Mouse (Mus musculus) stomach, postnatal 0 days (tissue): ENCODE data around the gene Dgki. TPM values are rescaled to one million over a fixed set of nuclear protein-coding genes. Genes with fewer than 3 reads are reported as not detected.
A peak's percentile ranks its signal among the peaks of the same experiment; 100 is the strongest.

Source experiments
- ATAC-seq: fragments of 200-750 bp; cut with Nextera tagmentation; 2 replicates; pipeline ENCODE4 v1.8.0; 2017; ENCODE audit not compliant: low FRiP score, low TSS enrichment
- DNase-seq: peaks from one replicate; pipeline ENCODE4 v3.0.0-alpha.2; 2016; ENCODE audit warnings: low spot score
- H3K27ac ChIP-seq: fragments of 300-500 bp; sonication (generic); replicated peaks from 2 replicates; pipeline ENCODE4 v1.5.1; 2014; ENCODE audit warnings: mild to moderate bottlenecking, control low read depth
- H3K27me3 ChIP-seq: fragments of 300-500 bp; sonication (generic); 2 replicates; pipeline ENCODE4 v1.6.1; 2014; ENCODE audit warnings: low read length; ENCODE audit not compliant: control insufficient read depth, insufficient read depth
- H3K36me3 ChIP-seq: fragments of 300-500 bp; sonication (generic); 2 replicates; pipeline ENCODE4 v1.6.1; 2014; ENCODE audit warnings: low read length, mixed read lengths; ENCODE audit not compliant: control insufficient read depth, insufficient read depth
- H3K4me1 ChIP-seq: fragments of 300-500 bp; sonication (generic); replicated peaks from 2 replicates; pipeline ENCODE4 v1.6.1; 2014; ENCODE audit warnings: antibody characterized with exemption; ENCODE audit not compliant: control insufficient read depth, insufficient read depth
- H3K4me2 ChIP-seq: fragments of 300-500 bp; sonication (generic); replicated peaks from 2 replicates; pipeline ENCODE4 v1.6.1; 2014; ENCODE audit warnings: low read depth, mild to moderate bottlenecking, control low read depth, moderate library complexity
- H3K4me3 ChIP-seq: fragments of 300-500 bp; sonication (generic); 2 replicates; pipeline ENCODE4 v1.5.1; 2014; ENCODE audit warnings: low read depth, low read length, control low read depth
- H3K9ac ChIP-seq: fragments of 300-500 bp; sonication (generic); 2 replicates; pipeline ENCODE4 v1.6.1; 2014; ENCODE audit warnings: mild to moderate bottlenecking, low read length, control low read depth, mixed read lengths
- H3K9me3 ChIP-seq: fragments of 300-500 bp; sonication (generic); 2 replicates; pipeline ENCODE4 v1.6.1; 2016; ENCODE audit warnings: low read length; ENCODE audit not compliant: control insufficient read depth
- CTCF ChIP-seq: IDR thresholded peaks from 2 replicates; pipeline ENCODE4 v1.5.1; 2016; ENCODE audit warnings: antibody characterized with exemption, low read depth, mild to moderate bottlenecking, moderate library complexity
- EP300 ChIP-seq: optimal IDR thresholded peaks from 2 replicates; pipeline ENCODE3; 2016; ENCODE audit warnings: antibody characterized with exemption
- WGBS: fragments of 180-500 bp; shearing (Covaris S2); extraction: QIAGEN DNeasy Blood & Tissue Kit; methylation state at CpG from one replicate; pipeline ENCODE4 v1.1.7; 2014; 5-methylcytosine and 5-hydroxymethylcytosine counted together
- polyA plus RNA-seq: library from polyadenylated mRNA; unstranded; fragments of >200 nt; fragmentation: Nextera tagmentation; extraction: Ambion mirVana; gene quantifications from 2 replicates; pipeline ENCODE4 v1.2.1, GENCODE M21; 2015

The Dgki gene
- polyA plus RNA-seq, 1 experiment from 2014 or later, result 0.39 TPM

DNA sequence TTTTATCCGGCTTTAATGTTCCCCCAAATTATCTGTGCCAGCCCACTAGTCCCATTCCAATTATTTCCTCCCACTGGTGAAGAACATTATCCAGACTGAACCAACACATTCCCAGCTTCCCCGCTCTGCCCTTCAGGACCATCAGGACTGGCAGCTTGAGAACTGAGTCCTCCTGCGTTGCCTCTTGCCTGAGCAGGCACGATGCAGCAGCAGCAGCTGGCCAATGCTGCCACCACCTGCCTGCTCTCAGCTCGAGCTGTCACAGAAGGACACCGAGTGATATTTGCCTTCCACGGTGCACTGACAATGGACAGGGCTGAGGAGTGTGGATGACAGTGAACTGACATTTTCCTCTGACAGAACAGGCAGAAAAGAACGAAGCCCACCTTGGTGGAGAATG, 261.5 kb downstream of the Dgki start:
- no peak for DNase-seq
- no peak overlapping the region for H3K4me3 ChIP-seq
- no peak overlapping the region for H3K9ac ChIP-seq
- TF ChIP-seq CTCF (peak; percentile 60), EP300 (no peak)
- H3K27me3 ChIP-seq, result no peaks in the 10 kb centered on the region
- H3K27ac ChIP-seq, result no peak overlapping the region
- no peak for ATAC-seq
- no peak overlapping the region for H3K4me2 ChIP-seq
- H3K9me3 ChIP-seq, result no peaks in the 10 kb centered on the region
- H3K4me1 ChIP-seq, result no peaks in the 10 kb centered on the region
- WGBS, result 48% methylated on average over 8 of the region's 8 CpGs
- H3K36me3 ChIP-seq, result no peaks in the 10 kb centered on the region

DNA sequence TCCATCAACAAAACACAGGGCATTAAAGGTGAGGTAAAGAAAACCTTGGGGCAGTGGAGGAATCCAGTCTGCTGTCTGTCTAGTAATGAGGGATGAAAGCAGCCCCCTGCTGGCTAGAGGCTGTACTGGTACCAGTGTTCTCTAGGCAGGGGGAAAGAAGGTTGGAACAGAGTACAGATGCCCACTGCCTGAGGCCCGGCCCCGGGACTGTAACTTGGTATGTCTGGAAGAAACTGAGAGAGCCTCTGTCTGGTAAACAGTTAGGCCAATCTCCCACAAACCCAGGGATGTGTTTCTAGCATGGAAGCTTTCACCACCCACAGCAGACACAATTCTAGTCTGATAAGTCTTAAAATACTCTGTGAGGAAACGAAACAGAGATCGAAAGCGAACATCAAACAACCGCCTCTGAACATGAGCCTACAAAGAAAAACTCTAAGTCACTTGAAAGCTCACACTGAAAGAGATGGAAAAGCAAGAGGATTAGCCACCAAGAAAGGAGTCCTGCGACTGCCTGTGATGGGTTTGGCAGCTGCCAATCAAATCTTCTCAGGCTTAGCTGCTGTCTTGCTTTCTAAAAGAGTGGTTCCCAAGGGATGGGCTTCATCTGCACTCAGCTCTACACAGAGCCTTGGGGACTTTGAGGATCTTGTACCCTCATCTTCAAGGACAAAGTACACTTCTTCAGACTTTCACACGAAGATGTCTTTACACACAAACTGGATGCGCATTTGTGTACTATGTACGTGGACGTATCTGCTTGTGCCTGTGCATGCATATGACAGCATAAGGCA, 262.7 kb downstream of the Dgki start:
- Histone ChIP-seq H3K36me3 (no peaks in the 10 kb centered on the region), H3K4me1 (no peaks in the 10 kb centered on the region), H3K27ac (no peak overlapping the region), H3K4me3 (no peak overlapping the region), H3K9ac (no peak overlapping the region), H3K27me3 (no peaks in the 10 kb centered on the region), H3K9me3 (no peaks in the 10 kb centered on the region), H3K4me2 (no peak overlapping the region)
- ATAC-seq (peak; percentile 49; the same call in 1 of the 2 replicates), DNase-seq (peak; percentile 22)
- 67% methylated on average over 11 of the region's 11 CpGs for WGBS
- TF ChIP-seq EP300 (no peak), CTCF (peak; percentile 76)

DNA sequence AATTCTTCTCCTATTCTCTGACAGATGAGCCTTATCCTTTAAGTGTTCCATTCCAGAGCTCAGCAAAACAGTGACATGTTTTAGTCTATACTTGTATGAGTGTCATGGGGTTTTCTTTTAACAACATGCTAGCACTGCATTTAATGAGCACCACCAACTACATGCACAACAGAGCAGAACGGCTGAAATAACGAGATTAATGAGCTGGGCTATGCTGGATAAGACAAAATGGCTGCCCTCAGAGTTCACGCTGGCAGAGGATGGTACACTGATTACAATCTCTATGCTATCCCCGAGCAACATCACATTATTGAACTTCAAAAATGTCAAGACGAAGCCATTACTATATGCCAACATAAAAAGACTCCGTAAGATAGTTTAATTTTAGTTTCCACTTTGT, 264.3 kb downstream of the Dgki start:
- Histone ChIP-seq H3K36me3 (no peaks in the 10 kb centered on the region), H3K4me1 (no peaks in the 10 kb centered on the region), H3K9ac (no peak overlapping the region), H3K9me3 (no peaks in the 10 kb centered on the region), H3K4me2 (no peak overlapping the region), H3K27ac (no peak overlapping the region), H3K27me3 (no peaks in the 10 kb centered on the region), H3K4me3 (no peak overlapping the region)
- ATAC-seq (no peak), DNase-seq (no peak)
- WGBS, result 88% methylated on average over 6 of the region's 6 CpGs
- TF ChIP-seq CTCF (no peak), EP300 (no peak)

DNA sequence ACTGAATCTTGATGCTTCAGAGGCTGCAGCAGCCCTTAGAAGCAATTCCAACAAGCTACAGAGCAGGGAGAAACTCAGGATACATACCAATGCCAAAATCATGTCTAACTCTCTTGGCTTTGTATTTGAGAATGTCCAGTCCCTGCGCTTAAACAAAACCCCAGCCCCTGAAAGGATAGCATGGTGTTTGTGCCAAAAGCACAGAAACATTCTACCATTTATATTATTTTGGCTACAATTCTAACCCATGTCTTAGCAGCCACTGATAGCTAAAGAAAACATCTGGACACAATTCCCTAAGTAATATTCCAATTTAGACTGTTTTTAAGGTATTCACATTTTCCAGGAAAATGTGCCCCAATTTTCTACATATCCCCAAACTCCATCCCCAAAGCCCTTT, 269.0 kb downstream of the Dgki start:
- Histone ChIP-seq H3K27ac (peak overlapping the region; percentile 63; the same call in 1 of the 2 replicates), H3K4me2 (no peak overlapping the region), H3K36me3 (no peaks in the 10 kb centered on the region), H3K4me3 (no peak overlapping the region), H3K9me3 (no peaks in the 10 kb centered on the region), H3K4me1 (no peaks in the 10 kb centered on the region), H3K9ac (no peak overlapping the region), H3K27me3 (no peaks in the 10 kb centered on the region)
- TF ChIP-seq CTCF (no peak), EP300 (peak; percentile 80)
- DNase-seq (no peak), ATAC-seq (peak; percentile 69; the same call in 1 of the 2 replicates)
- WGBS, result 38% methylated on average over 1 of the region's 1 CpGs

DNA sequence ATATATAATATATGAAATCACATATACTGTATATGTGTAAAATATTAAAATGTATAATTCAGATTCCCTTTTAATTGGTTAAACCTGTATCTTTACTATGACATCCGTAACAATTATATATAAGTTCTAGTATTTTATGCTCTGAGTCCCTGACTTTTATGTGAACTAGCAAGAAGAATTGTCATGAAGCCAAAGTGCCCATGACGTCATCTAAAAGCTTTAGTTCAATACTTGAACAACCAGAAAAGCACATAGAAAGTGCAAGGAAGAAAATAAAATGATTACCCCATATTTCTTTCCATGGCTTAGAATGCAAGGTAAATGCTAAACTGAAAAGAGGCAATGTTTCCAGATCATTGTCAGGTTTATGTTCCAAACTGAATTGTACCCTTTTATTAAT, 269.6 kb downstream of the Dgki start:
- Histone ChIP-seq H3K27ac (no peak overlapping the region; the same call in 1 of the 2 replicates), H3K4me3 (no peak overlapping the region), H3K4me1 (no peaks in the 10 kb centered on the region), H3K9ac (no peak overlapping the region), H3K27me3 (no peaks in the 10 kb centered on the region), H3K4me2 (no peak overlapping the region), H3K36me3 (no peaks in the 10 kb centered on the region), H3K9me3 (no peaks in the 10 kb centered on the region)
- DNase-seq (no peak), ATAC-seq (no peak)
- TF ChIP-seq EP300 (peak; percentile 22), CTCF (no peak)
- 59% methylated on average over 2 of the region's 2 CpGs for WGBS

DNA sequence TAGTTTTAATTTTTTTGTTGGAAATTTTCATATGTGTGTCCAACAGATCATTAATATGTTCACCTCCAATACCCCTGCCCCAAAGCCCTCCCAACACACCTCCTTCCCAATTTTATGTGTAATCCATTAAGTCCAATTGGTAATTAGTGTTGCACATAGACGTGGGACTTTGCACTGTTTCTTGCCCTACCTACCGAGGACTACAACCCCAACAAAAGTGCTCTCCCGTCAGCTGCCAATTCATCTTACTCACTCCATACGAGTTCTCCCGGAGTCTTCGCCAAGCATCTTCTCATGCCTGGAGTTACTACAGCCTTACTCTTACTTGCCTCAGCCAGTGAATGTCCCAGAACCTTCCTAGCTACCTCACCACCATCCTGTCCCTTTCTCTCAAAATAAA, 271.1 kb downstream of the Dgki start:
- no peak for TF ChIP-seq EP300
- no peak for TF ChIP-seq CTCF
- no peak overlapping the region for H3K4me3 ChIP-seq
- H3K27ac ChIP-seq, result no peak overlapping the region
- no peaks in the 10 kb centered on the region for H3K9me3 ChIP-seq
- H3K27me3 ChIP-seq, result no peaks in the 10 kb centered on the region
- ATAC-seq (no peak), DNase-seq (no peak)
- no peaks in the 10 kb centered on the region for H3K36me3 ChIP-seq
- no peak overlapping the region for H3K4me2 ChIP-seq
- H3K4me1 ChIP-seq, result no peaks in the 10 kb centered on the region
- 85% methylated on average over 6 of the region's 6 CpGs for WGBS
- H3K9ac ChIP-seq, result no peak overlapping the region
